14 mouse cellular contexts compared by ENCODE assay signal in the genomic region with DNA sequence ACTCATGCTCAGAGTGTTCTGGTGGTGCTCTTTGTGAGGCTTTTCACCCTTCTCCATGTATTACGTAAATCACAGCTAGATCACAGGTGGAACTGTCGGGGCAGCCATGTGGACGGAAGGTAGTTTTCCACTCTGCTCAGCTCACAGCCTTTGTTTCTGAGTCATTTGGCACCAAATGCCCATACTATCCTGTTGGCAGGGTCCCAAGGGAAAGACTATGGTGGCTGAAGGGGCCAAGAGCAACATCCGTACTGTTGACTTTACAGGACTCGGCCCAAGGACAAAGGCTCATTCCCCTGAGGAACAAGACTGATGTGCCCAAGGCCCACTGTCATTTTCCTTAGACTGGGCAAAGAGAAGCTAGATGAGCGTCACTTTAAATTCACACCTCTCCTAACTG. TPM values are rescaled to one million over a fixed set of nuclear protein-coding genes. Genes with fewer than 3 reads are reported as not detected.
A peak's percentile ranks its signal among the peaks of the same experiment; 100 is the strongest.
DNase-seq lines count a peak whose midpoint lies in the region; ATAC-seq and TF ChIP-seq lines count a peak whose summit lies in the region.
"Had no signal": no experiment of that assay in that cellular context is flagged by ENCODE, and none has a peak within 500 bp of the region (broad histone marks: within the 10 kb centered on the region; RNA-seq: fewer than 3 reads in every experiment).

No protein-coding gene starts in this region.

- no peak overlapping the region for H3K4me3 ChIP-seq in layer of hippocampus, adult 2 months
- H3K4me3 ChIP-seq: forebrain, embryonic 13.5 days; liver, embryonic 13.5 days had no signal

- ATAC-seq in inflammation-experienced regulatory T-cells, adult 6 months: no peak
- ATAC-seq: forebrain, embryonic 13.5 days; midbrain, embryonic 16.5 days; Patski had no signal

- DNase-seq in cerebellum, adult 9-10 months: peak; percentile 27
- DNase-seq in cerebellum, adult 11 months: no peak
- DNase-seq in 3T3-L1 (ENCODE audit: low read depth, low spot score): peak; percentile 63
- DNase-seq in heart, adult 8-10 months (ENCODE audit: low spot score): peak; percentile 13
- peak; percentile 67 for DNase-seq in kidney, postnatal 14 days
- DNase-seq in gastrocnemius, postnatal 36 days: no peak
- DNase-seq in layer of hippocampus, adult 2 months (ENCODE audit: low spot score in 2 of 2): no peak
- DNase-seq: embryo, embryonic 11 days; gastrocnemius, postnatal 14 days; liver, embryonic 13.5 days had no signal

- H3K27ac ChIP-seq in layer of hippocampus, adult 2 months: no peak overlapping the region
- H3K27ac ChIP-seq: forebrain, embryonic 13.5 days; liver, embryonic 13.5 days had no signal

- no peak for TF ChIP-seq CTCF in layer of hippocampus, adult 2 months (conservative IDR thresholded peaks at IDR 0.05)

- intact Hi-C loops in gastrocnemius, postnatal 36 days (cut with DNase I): no loop called here

RNA-seq across cellular contexts. Expression of a gene that starts 30.0 kb away (rescaled TPM):
- total RNA-seq in heart, adult 8-10 months (2022): 10 to 100 TPM; 53.0 to 74.6 (median 64.9) TPM
- under 1 TPM in 2 of 3 experiments, not detected in 1; 0.08 to 0.28 TPM for polyA plus RNA-seq in inflammation-experienced regulatory T-cells, adult 6 months (2017; shearing (Covaris generic))
- 10 to 100 TPM; 16.5 to 26.3 TPM for total RNA-seq in gastrocnemius, postnatal 36 days (2021)
- total RNA-seq in layer of hippocampus, adult 2 months (2021): 100 to 1,000 TPM; 292 to 293 TPM

Comparison
In these comparisons a context has a peak if more than half of its experiments do, and no peak if none do; other contexts are left out.
1. DNase-seq: peak in cerebellum, adult 9-10 months (single experiment), 3T3-L1 (single experiment), heart, adult 8-10 months (single experiment) and kidney, postnatal 14 days (single experiment); none in cerebellum, adult 11 months (single experiment), gastrocnemius, postnatal 36 days (0 of 2) and layer of hippocampus, adult 2 months (0 of 2).